Comparison of ENCODE assay signal across 24 mouse cellular contexts in the genomic region with DNA sequence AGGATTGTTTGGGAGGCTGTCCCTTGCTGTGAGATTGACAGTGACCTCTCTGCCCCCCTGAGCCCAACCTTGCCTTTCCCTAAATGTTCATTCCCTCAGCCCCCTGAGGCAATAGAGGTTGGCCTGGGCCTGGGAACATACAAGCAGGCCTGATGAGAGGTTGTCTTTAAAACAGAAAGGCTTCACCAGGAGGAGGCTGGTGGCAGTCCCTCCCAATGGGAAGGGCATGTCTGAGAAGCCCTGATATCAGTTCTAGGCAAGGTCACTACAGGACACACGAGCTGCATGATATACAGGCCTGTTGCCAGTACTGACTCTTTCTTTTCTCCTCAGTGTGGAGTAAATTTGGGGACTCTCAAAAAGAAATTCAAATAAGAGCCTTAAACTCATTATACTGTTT.
DNase-seq lines count a peak whose midpoint lies in the region; ATAC-seq and TF ChIP-seq lines count a peak whose summit lies in the region.
"Had no signal": no experiment of that assay in that cellular context is flagged by ENCODE, and none has a peak within 500 bp of the region (broad histone marks: within the 10 kb centered on the region; RNA-seq: fewer than 3 reads in every experiment).

No protein-coding gene starts in this region.

- DNase-seq in heart, adult 11 months, result peak; percentile 89
- DNase-seq in heart, postnatal 36 days, result no peak
- peak; percentile 56 for DNase-seq in spleen, adult 12 weeks (ENCODE audit: low spot score)
- no peak for DNase-seq in spleen, adult 18-20 months
- DNase-seq in heart, postnatal 0 days (ENCODE audit: low spot score), result peak; percentile 50
- DNase-seq in adrenal gland, postnatal 4 days (ENCODE audit: low spot score in 2 of 2), result no peak
- DNase-seq in frontal cortex, adult 2 months (ENCODE audit: extremely low spot score in 1 of 2, low spot score in 1 of 2), result no peak
- DNase-seq in midbrain, embryonic 10.5 days (ENCODE audit: low spot score), result no peak
- DNase-seq: adrenal gland, postnatal 25 days; cerebellum, adult 8-10 months; kidney, adult 8-10 months; kidney, postnatal 14 days; left cerebral cortex, postnatal 4 days; lung, embryonic 14.5 days; lung, postnatal 36 days; right cerebral cortex, adult 18-20 months; thymus, adult 2 months had no signal

- H3K4me3 ChIP-seq in heart, postnatal 0 days (ENCODE audit: low read depth, low read length), result no peak overlapping the region
- no peak overlapping the region for H3K4me3 ChIP-seq in midbrain, embryonic 10.5 days
- H3K4me3 ChIP-seq: erythroblast, embryonic 14.5 days; hindbrain, embryonic 12.5 days; left cerebral cortex, adult 2 months; stomach, embryonic 15.5 days had no signal

- H3K9me3 ChIP-seq in heart, postnatal 0 days (replicated peaks; ENCODE audit: control insufficient read depth, low read length), result no peaks in the 10 kb centered on the region
- no peaks in the 10 kb centered on the region for H3K9me3 ChIP-seq in midbrain, embryonic 10.5 days (replicated peaks)
- H3K9me3 ChIP-seq: hindbrain, embryonic 12.5 days; stomach, embryonic 15.5 days had no signal

- peak overlapping the region; percentile 89 for H3K27ac ChIP-seq in heart, postnatal 0 days (ENCODE audit: low read depth)
- H3K27ac ChIP-seq in midbrain, embryonic 10.5 days (replicated peaks), result no peak overlapping the region
- H3K27ac ChIP-seq: hindbrain, embryonic 12.5 days; left cerebral cortex, adult 2 months; stomach, embryonic 15.5 days had no signal

- H3K4me1 ChIP-seq in heart, postnatal 0 days (ENCODE audit: control insufficient read depth, insufficient read depth), result peaks cover 24% of the 10 kb centered on the region; the same call in 1 of the 2 replicates
- peaks cover 16% of the 10 kb centered on the region for H3K4me1 ChIP-seq in midbrain, embryonic 10.5 days

- 18% methylated on average over 1 of the region's 1 CpGs for WGBS in heart, postnatal 0 days
- WGBS in midbrain, embryonic 10.5 days, result 83% methylated on average over 1 of the region's 1 CpGs

- no peak overlapping the region for H3K4me2 ChIP-seq in heart, postnatal 0 days (ENCODE audit: low read depth, low read length)
- H3K4me2 ChIP-seq: hindbrain, embryonic 12.5 days; lung, embryonic 14.5 days; midbrain, embryonic 11.5 days; stomach, embryonic 15.5 days had no signal

- no peak overlapping the region for H3K9ac ChIP-seq in heart, postnatal 0 days (replicated peaks; ENCODE audit: low read depth, low read length)
- H3K9ac ChIP-seq: hindbrain, embryonic 12.5 days; lung, embryonic 14.5 days; stomach, embryonic 15.5 days had no signal

- H3K27me3 ChIP-seq in heart, postnatal 0 days (ENCODE audit: control insufficient read depth, insufficient read depth, low read length), result no peaks in the 10 kb centered on the region
- H3K27me3 ChIP-seq in midbrain, embryonic 10.5 days (ENCODE audit: low read depth, poor library complexity, severe bottlenecking), result no peaks in the 10 kb centered on the region
- H3K27me3 ChIP-seq: hindbrain, embryonic 12.5 days; stomach, embryonic 15.5 days had no signal

- ATAC-seq in heart, postnatal 0 days (ENCODE audit: insufficient read depth, low read depth), result peak; percentile 50
- ATAC-seq: CD4-positive, CD25-positive, alpha-beta regulatory T cell, adult 4 months; forebrain, embryonic 14.5 days had no signal

- TF ChIP-seq CTCF in heart, postnatal 0 days (IDR thresholded peaks at IDR 0.05; ENCODE audit: low read depth), result no peak

- H3K36me3 ChIP-seq in heart, postnatal 0 days (replicated peaks; ENCODE audit: control insufficient read depth, insufficient read depth, low read length), result peaks cover 33% of the 10 kb centered on the region
- H3K36me3 ChIP-seq in midbrain, embryonic 10.5 days, result peaks cover 3% of the 10 kb centered on the region; the same call in 1 of the 2 replicates
- H3K36me3 ChIP-seq: hindbrain, embryonic 12.5 days; stomach, embryonic 15.5 days had no signal

- no peak for TF ChIP-seq EP300 in heart, postnatal 0 days (IDR thresholded peaks at IDR 0.05; ENCODE audit: low read depth)

- intact Hi-C loops in heart, postnatal 36 days (cut with DNase I), result loop anchor here (5.0 kb wide), 2 partner anchors 159 to 256 kb away; a partner anchor contains a TSS

Comparison
In these comparisons a context has a peak if more than half of its experiments do, and no peak if none do; other contexts are left out.
1. DNase-seq: peak in heart, adult 11 months (single experiment), spleen, adult 12 weeks (single experiment) and heart, postnatal 0 days (single experiment); none in heart, postnatal 36 days (0 of 2), spleen, adult 18-20 months (0 of 2), adrenal gland, postnatal 4 days (0 of 2), frontal cortex, adult 2 months (0 of 2) and midbrain, embryonic 10.5 days (single experiment).